Mouse (Mus musculus) embryonic facial prominence, embryonic 10.5 days (tissue): Measurements from ENCODE around the gene Lgals3bp. TPM values are rescaled to one million over a fixed set of nuclear protein-coding genes. Genes with fewer than 3 reads are reported as not detected.
A peak's percentile ranks its signal among the peaks of the same experiment; 100 is the strongest.

Source experiments
- DNase-seq: peaks from one replicate; pipeline ENCODE4 v3.0.0-alpha.2; 2017; ENCODE audit warnings: low spot score
- H3K27ac ChIP-seq: fragments of 300-500 bp; sonication (generic); replicated peaks from 2 replicates; pipeline ENCODE4 v1.5.1; 2016; ENCODE audit warnings: mild to moderate bottlenecking
- H3K27me3 ChIP-seq: fragments of 300-500 bp; sonication (generic); replicated peaks from 2 replicates; pipeline ENCODE4 v1.6.1; 2016; ENCODE audit warnings: low read depth, mild to moderate bottlenecking; ENCODE audit not compliant: poor library complexity, severe bottlenecking
- H3K36me3 ChIP-seq: fragments of 300-500 bp; sonication (generic); replicated peaks from 2 replicates; pipeline ENCODE4 v1.6.1; 2016; ENCODE audit warnings: mild to moderate bottlenecking, moderate library complexity
- H3K4me1 ChIP-seq: fragments of 300-500 bp; sonication (generic); 2 replicates; pipeline ENCODE4 v1.6.1; 2016
- H3K4me3 ChIP-seq: fragments of 300-500 bp; sonication (generic); 2 replicates; pipeline ENCODE4 v1.5.1; 2016; ENCODE audit warnings: mild to moderate bottlenecking, moderate library complexity
- H3K9me3 ChIP-seq: fragments of 300-500 bp; sonication (generic); 2 replicates; pipeline ENCODE4 v1.6.1; 2016; ENCODE audit warnings: mild to moderate bottlenecking
- WGBS: fragments of 180-500 bp; shearing (Covaris S2); methylation state at CpG from one replicate; pipeline ENCODE4 v1.1.7; 2016; 5-methylcytosine and 5-hydroxymethylcytosine counted together
- polyA plus RNA-seq: library from polyadenylated mRNA; unstranded; fragments of >200 nt; fragmentation: Nextera tagmentation; extraction: Ambion mirVana; gene quantifications from 2 replicates; pipeline ENCODE4 v1.2.1, GENCODE M21; 2016

The Lgals3bp gene
- polyA plus RNA-seq, 1 experiment from 2014 or later = 0.86 TPM

- peaks cover 87% of the 10 kb centered on the region for H3K4me1 ChIP-seq
- 67% methylated on average over 16 of the region's 16 CpGs for WGBS
- no peak overlapping the region for H3K4me3 ChIP-seq
- DNase-seq = no peak
- peak overlapping the region; percentile 65 for H3K27ac ChIP-seq
- H3K9me3 ChIP-seq = no peaks in the 10 kb centered on the region
- H3K27me3 ChIP-seq = peaks cover 35% of the 10 kb centered on the region
- H3K36me3 ChIP-seq = no peaks in the 10 kb centered on the region
Measured at GRCm38 (mm10) chr11:118431100-118431948, 29.4 kb upstream of the Lgals3bp start.

GRCm38 (mm10) chr11:118430291-118430885 is 28.5 kb upstream of the Lgals3bp start:
- peak overlapping the region; percentile 65 for H3K27ac ChIP-seq
- WGBS = 59% methylated on average over 4 of the region's 4 CpGs
- no peaks in the 10 kb centered on the region for H3K9me3 ChIP-seq
- peaks cover 37% of the 10 kb centered on the region for H3K27me3 ChIP-seq
- no peaks in the 10 kb centered on the region for H3K36me3 ChIP-seq
- no peak for DNase-seq
- H3K4me1 ChIP-seq = peaks cover 83% of the 10 kb centered on the region
- H3K4me3 ChIP-seq = no peak overlapping the region

- Histone ChIP-seq H3K27ac (peak overlapping the region; percentile 79; the same call in 1 of the 2 replicates), H3K27me3 (peaks cover 41% of the 10 kb centered on the region), H3K36me3 (no peaks in the 10 kb centered on the region), H3K9me3 (no peaks in the 10 kb centered on the region), H3K4me1 (peaks cover 82% of the 10 kb centered on the region), H3K4me3 (peak overlapping the region; percentile 49)
- no peak for DNase-seq
- WGBS = 57% methylated on average over 8 of the region's 8 CpGs
Measured at GRCm38 (mm10) chr11:118428944-118429709, 27.2 kb upstream of the Lgals3bp start.

- 7% methylated on average over 11 of the region's 11 CpGs for WGBS
- DNase-seq = peak; percentile 44
- no peaks in the 10 kb centered on the region for H3K9me3 ChIP-seq
- H3K36me3 ChIP-seq = no peaks in the 10 kb centered on the region
- peak overlapping the region; percentile 79 for H3K27ac ChIP-seq
- peak overlapping the region; percentile 49 for H3K4me3 ChIP-seq
- H3K27me3 ChIP-seq = peaks cover 47% of the 10 kb centered on the region
- H3K4me1 ChIP-seq = peaks cover 82% of the 10 kb centered on the region
Measured at GRCm38 (mm10) chr11:118428460-118428868, 26.6 kb upstream of the Lgals3bp start.

GRCm38 (mm10) chr11:118427986-118428385 is 26.1 kb upstream of the Lgals3bp start, which contains the start of gene C1qtnf1:
Gene C1qtnf1, plus strand, starts transcription at chr11:118428203.
- H3K27me3 ChIP-seq = peaks cover 47% of the 10 kb centered on the region
- H3K9me3 ChIP-seq = no peaks in the 10 kb centered on the region
- DNase-seq = peak; percentile 54
- H3K4me1 ChIP-seq = peaks cover 82% of the 10 kb centered on the region
- 1% methylated on average over 8 of the region's 8 CpGs for WGBS
- H3K36me3 ChIP-seq = no peaks in the 10 kb centered on the region
- H3K4me3 ChIP-seq = peak within 1 kb of the TSS; percentile 49
- H3K27ac ChIP-seq = peak within 1 kb of the TSS; percentile 79

- peak overlapping the region; percentile 49 for H3K4me3 ChIP-seq
- H3K9me3 ChIP-seq = no peaks in the 10 kb centered on the region
- peaks cover 81% of the 10 kb centered on the region for H3K4me1 ChIP-seq
- DNase-seq = no peak
- peak overlapping the region; percentile 79 for H3K27ac ChIP-seq
- 34% methylated on average over 3 of the region's 3 CpGs for WGBS
- no peaks in the 10 kb centered on the region for H3K36me3 ChIP-seq
- H3K27me3 ChIP-seq = peaks cover 47% of the 10 kb centered on the region
Measured at GRCm38 (mm10) chr11:118427266-118427779, 25.4 kb upstream of the Lgals3bp start.

GRCm38 (mm10) chr11:118426765-118427164 is 24.9 kb upstream of the Lgals3bp start:
- WGBS = 69% methylated on average over 5 of the region's 5 CpGs
- H3K36me3 ChIP-seq = no peaks in the 10 kb centered on the region
- no peak overlapping the region for H3K4me3 ChIP-seq
- peaks cover 76% of the 10 kb centered on the region for H3K4me1 ChIP-seq
- H3K9me3 ChIP-seq = no peaks in the 10 kb centered on the region
- DNase-seq = no peak
- peaks cover 47% of the 10 kb centered on the region for H3K27me3 ChIP-seq
- H3K27ac ChIP-seq = peak overlapping the region; percentile 1; the same call in 1 of the 2 replicates

GRCm38 (mm10) chr11:118424621-118425335 is 22.9 kb upstream of the Lgals3bp start:
- peaks cover 44% of the 10 kb centered on the region for H3K27me3 ChIP-seq
- no peak overlapping the region for H3K4me3 ChIP-seq
- peaks cover 58% of the 10 kb centered on the region for H3K4me1 ChIP-seq
- H3K36me3 ChIP-seq = no peaks in the 10 kb centered on the region
- H3K27ac ChIP-seq = no peak overlapping the region; the same call in 1 of the 2 replicates
- WGBS = 43% methylated on average over 13 of the region's 13 CpGs
- DNase-seq = no peak
- H3K9me3 ChIP-seq = no peaks in the 10 kb centered on the region

GRCm38 (mm10) chr11:118423266-118423971 is 21.5 kb upstream of the Lgals3bp start:
- DNase-seq = peak; percentile 83
- peaks cover 57% of the 10 kb centered on the region for H3K4me1 ChIP-seq
- H3K27ac ChIP-seq = peak overlapping the region; percentile 32; the same call in 1 of the 2 replicates
- peak overlapping the region; percentile 33; the same call in 1 of the 2 replicates for H3K4me3 ChIP-seq
- WGBS = 8% methylated on average over 18 of the region's 18 CpGs
- H3K27me3 ChIP-seq = peaks cover 33% of the 10 kb centered on the region
- no peaks in the 10 kb centered on the region for H3K9me3 ChIP-seq
- H3K36me3 ChIP-seq = no peaks in the 10 kb centered on the region

GRCm38 (mm10) chr11:118420261-118420660 is 18.4 kb upstream of the Lgals3bp start:
- 82% methylated on average over 7 of the region's 7 CpGs for WGBS
- Histone ChIP-seq H3K4me3 (no peak overlapping the region), H3K4me1 (peaks cover 58% of the 10 kb centered on the region), H3K36me3 (peaks cover 18% of the 10 kb centered on the region), H3K9me3 (no peaks in the 10 kb centered on the region), H3K27ac (no peak overlapping the region), H3K27me3 (0 out of 2 replicates have a peak, but pooled peaks cover 10% of the 10 kb centered on the region)
- DNase-seq = no peak

GRCm38 (mm10) chr11:118418834-118419504 is 17.1 kb upstream of the Lgals3bp start, which contains the start of gene Cant1:
Gene Cant1, minus strand, starts transcription at chr11:118419086.
- under 1% methylated on average over 50 of the region's 50 CpGs for WGBS
- 0 out of 2 replicates have a peak, but pooled peaks cover 5% of the 10 kb centered on the region for H3K27me3 ChIP-seq
- no peaks in the 10 kb centered on the region for H3K9me3 ChIP-seq
- H3K4me1 ChIP-seq = peaks cover 45% of the 10 kb centered on the region
- peak within 1 kb of the TSS; percentile 93 for H3K27ac ChIP-seq
- peaks cover 31% of the 10 kb centered on the region for H3K36me3 ChIP-seq
- H3K4me3 ChIP-seq = peak within 1 kb of the TSS; percentile 97
- DNase-seq = peak; percentile 99
